Mouse (Mus musculus): Measurements from ENCODE around the gene Apom.

DNA sequence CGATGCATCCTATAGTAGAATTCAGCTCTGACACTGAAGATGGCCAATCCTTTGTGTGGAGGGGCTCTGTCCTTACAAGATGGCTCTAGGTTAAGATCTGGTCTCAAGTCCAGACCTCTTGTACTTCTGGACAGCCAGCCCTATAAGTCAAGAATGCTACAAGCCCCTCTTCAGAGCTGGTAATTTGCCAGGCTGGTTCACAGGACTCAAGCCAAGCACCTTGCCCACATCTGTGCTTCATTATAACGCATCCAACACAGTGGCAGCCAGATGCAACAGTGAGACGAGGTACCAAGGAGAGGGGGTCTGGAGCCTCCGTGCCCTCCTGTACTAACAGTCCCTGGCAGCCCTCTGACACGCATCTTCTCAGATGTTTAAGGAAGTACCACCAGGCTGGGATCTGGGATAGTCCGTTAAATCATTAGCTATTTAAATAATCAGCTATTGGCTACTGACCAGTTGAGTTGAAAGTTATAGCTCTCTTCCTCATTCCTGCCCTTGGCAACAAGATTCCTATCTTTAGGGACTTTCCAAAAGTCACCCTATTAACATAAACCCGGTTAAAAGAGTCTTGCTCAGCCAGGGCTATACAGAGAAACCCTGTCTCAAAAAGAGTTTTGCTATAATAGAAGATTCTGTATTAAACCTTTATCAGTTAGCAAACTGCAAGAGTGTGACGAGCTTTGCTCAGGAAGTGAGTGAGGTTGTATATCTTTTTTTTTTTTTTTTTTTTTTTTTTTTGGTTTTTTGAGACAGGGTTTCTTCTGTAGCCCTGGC is 42.5 kb upstream of the Apom start:
- TF ChIP-seq CTCF (conservative IDR thresholded peaks at IDR 0.05; ENCODE audit: low read length) (no peak), POU5F1 (IDR thresholded peaks at IDR 0.05; ENCODE audit: borderline replicate concordance, low read length) (no peak), NANOG (IDR thresholded peaks at IDR 0.05; ENCODE audit: borderline replicate concordance, low read length) (no peak)
